In genomic region chr8:72382395-72382794, GRCm38 (mm10) we compare ENCODE assay signal across 10 mouse cellular contexts. TPM values are rescaled to one million over a fixed set of nuclear protein-coding genes. Genes with fewer than 3 reads are reported as not detected.
A peak's percentile ranks its signal among the peaks of the same experiment; 100 is the strongest.
DNase-seq lines count a peak whose midpoint lies in the region; ATAC-seq and TF ChIP-seq lines count a peak whose summit lies in the region.
"Had no signal": no experiment of that assay in that cellular context is flagged by ENCODE, and none has a peak within 500 bp of the region (broad histone marks: within the 10 kb centered on the region; RNA-seq: fewer than 3 reads in every experiment).

No protein-coding gene starts in this region.

- no peaks in the 10 kb centered on the region for H3K4me1 ChIP-seq in forebrain, postnatal 0 days (ENCODE audit: insufficient read depth)
- H3K4me1 ChIP-seq in forebrain, embryonic 10.5 days, result no peaks in the 10 kb centered on the region
- no peaks in the 10 kb centered on the region for H3K4me1 ChIP-seq in liver, embryonic 14.5 days (replicated peaks; ENCODE audit: control insufficient read depth in 2 of 2, insufficient read depth in 2 of 2, low read length in 1 of 2)
- H3K4me1 ChIP-seq in liver, embryonic 11.5 days (replicated peaks; ENCODE audit: control insufficient read depth, insufficient read depth, low read length), result no peaks in the 10 kb centered on the region
- H3K4me1 ChIP-seq in bone marrow, adult 2 months (ENCODE audit: control insufficient read depth, insufficient read depth, low read length), result no peaks in the 10 kb centered on the region
- H3K4me1 ChIP-seq: heart, embryonic 13.5 days; limb, embryonic 15.5 days had no signal

- no peak overlapping the region for H3K4me2 ChIP-seq in forebrain, postnatal 0 days (ENCODE audit: low read depth)
- no peak overlapping the region for H3K4me2 ChIP-seq in liver, embryonic 14.5 days (ENCODE audit: low read depth)
- no peak overlapping the region for H3K4me2 ChIP-seq in liver, embryonic 11.5 days
- H3K4me2 ChIP-seq: heart, embryonic 13.5 days; limb, embryonic 15.5 days had no signal

- no peak for DNase-seq in forebrain, postnatal 0 days
- DNase-seq in forebrain, embryonic 10.5 days (ENCODE audit: extremely low spot score, low spot score), result no peak
- DNase-seq in liver, embryonic 14.5 days (ENCODE audit: low read depth in 3 of 3, low spot score in 3 of 3), result no peak
- DNase-seq in liver, embryonic 11.5 days (ENCODE audit: low spot score), result no peak
- peak; percentile 37 to 44 for DNase-seq in B cell, adult 2 months
- DNase-seq in ovary, postnatal 36 days (ENCODE audit: low spot score), result no peak
- DNase-seq in gastrocnemius, adult 18-20 months (ENCODE audit: low spot score), result no peak

- WGBS in forebrain, postnatal 0 days, result 56% methylated on average over 5 of the region's 5 CpGs
- WGBS in forebrain, embryonic 10.5 days, result 56% methylated on average over 5 of the region's 5 CpGs
- WGBS in liver, embryonic 14.5 days (ENCODE audit: insufficient replicate concordance), result 64% methylated on average over 5 of the region's 5 CpGs
- 63% methylated on average over 5 of the region's 5 CpGs for WGBS in liver, embryonic 11.5 days
- WGBS in bone marrow, adult 2 months, result 67% methylated on average over 5 of the region's 5 CpGs

- H3K9me3 ChIP-seq in forebrain, postnatal 0 days (ENCODE audit: low read length), result no peaks in the 10 kb centered on the region
- H3K9me3 ChIP-seq in forebrain, embryonic 10.5 days, result no peaks in the 10 kb centered on the region
- no peaks in the 10 kb centered on the region for H3K9me3 ChIP-seq in liver, embryonic 14.5 days (ENCODE audit: control insufficient read depth, low read length)
- no peaks in the 10 kb centered on the region for H3K9me3 ChIP-seq in liver, embryonic 11.5 days (ENCODE audit: control insufficient read depth, low read length)
- H3K9me3 ChIP-seq: heart, embryonic 13.5 days; limb, embryonic 15.5 days had no signal

- H3K27ac ChIP-seq in forebrain, postnatal 0 days (ENCODE audit: low read depth, low read length), result no peak overlapping the region
- H3K27ac ChIP-seq in forebrain, embryonic 10.5 days, result no peak overlapping the region
- no peak overlapping the region for H3K27ac ChIP-seq in liver, embryonic 14.5 days
- no peak overlapping the region for H3K27ac ChIP-seq in liver, embryonic 11.5 days (ENCODE audit: low read depth, low read length)
- H3K27ac ChIP-seq in bone marrow, adult 2 months (ENCODE audit: control insufficient read depth, insufficient read depth, low read depth, low read length, poor library complexity), result no peak overlapping the region
- H3K27ac ChIP-seq: heart, embryonic 13.5 days; limb, embryonic 15.5 days had no signal

- peaks cover 99% of the 10 kb centered on the region for H3K36me3 ChIP-seq in forebrain, postnatal 0 days (ENCODE audit: insufficient read depth)
- peaks cover 100% of the 10 kb centered on the region for H3K36me3 ChIP-seq in forebrain, embryonic 10.5 days (replicated peaks)
- H3K36me3 ChIP-seq in liver, embryonic 14.5 days (replicated peaks; ENCODE audit: control insufficient read depth, insufficient read depth, low read depth), result peaks cover 76% of the 10 kb centered on the region
- peaks cover 71% of the 10 kb centered on the region for H3K36me3 ChIP-seq in liver, embryonic 11.5 days (ENCODE audit: control insufficient read depth, insufficient read depth, low read length)

- no peak overlapping the region for H3K9ac ChIP-seq in forebrain, postnatal 0 days
- no peak overlapping the region for H3K9ac ChIP-seq in liver, embryonic 14.5 days (replicated peaks)
- H3K9ac ChIP-seq in liver, embryonic 11.5 days (ENCODE audit: low read depth, low read length), result no peak overlapping the region
- H3K9ac ChIP-seq: heart, embryonic 13.5 days; limb, embryonic 15.5 days had no signal

- no peak for TF ChIP-seq POLR2A in bone marrow, adult 2 months (IDR thresholded peaks at IDR 0.05; ENCODE audit: borderline replicate concordance, control insufficient read depth, low read depth, low read length)

- peak; percentile 35; the same call in 1 of the 2 replicates for TF ChIP-seq CTCF in forebrain, postnatal 0 days (IDR thresholded peaks at IDR 0.05; ENCODE audit: low read depth)
- 0 out of 2 replicates have a peak, but pooled peaks have one; percentile 9 for TF ChIP-seq CTCF in liver, embryonic 14.5 days (IDR thresholded peaks at IDR 0.05; ENCODE audit: low read depth)
- TF ChIP-seq CTCF in bone marrow, adult 2 months (IDR thresholded peaks at IDR 0.05; ENCODE audit: control insufficient read depth, insufficient read depth, low read length), result 0 out of 2 replicates have a peak, but pooled peaks have one; percentile 4

- ATAC-seq in forebrain, postnatal 0 days, result peak; percentile 64
- no peak for ATAC-seq in liver, embryonic 14.5 days (ENCODE audit: insufficient read depth)
- no peak for ATAC-seq in liver, embryonic 11.5 days (replicated peaks; ENCODE audit: low FRiP score)

- no peak overlapping the region for H3K4me3 ChIP-seq in forebrain, postnatal 0 days (ENCODE audit: low read depth, low read length)
- H3K4me3 ChIP-seq in forebrain, embryonic 10.5 days, result no peak overlapping the region
- no peak overlapping the region for H3K4me3 ChIP-seq in liver, embryonic 14.5 days (ENCODE audit: insufficient read depth in 1 of 2, low read depth in 2 of 2, low read length in 2 of 2)
- H3K4me3 ChIP-seq in liver, embryonic 11.5 days (ENCODE audit: low read depth, low read length), result no peak overlapping the region
- no peak overlapping the region for H3K4me3 ChIP-seq in bone marrow, adult 2 months (replicated peaks; ENCODE audit: control insufficient read depth, low read depth, low read length)
- H3K4me3 ChIP-seq: heart, embryonic 13.5 days; limb, embryonic 15.5 days had no signal

- no peak for TF ChIP-seq EP300 in liver, embryonic 14.5 days (IDR thresholded peaks at IDR 0.05; ENCODE audit: low read depth)

- no peaks in the 10 kb centered on the region for H3K27me3 ChIP-seq in forebrain, postnatal 0 days (ENCODE audit: insufficient read depth, low read length)
- no peaks in the 10 kb centered on the region for H3K27me3 ChIP-seq in forebrain, embryonic 10.5 days (ENCODE audit: poor library complexity, severe bottlenecking)
- no peaks in the 10 kb centered on the region for H3K27me3 ChIP-seq in liver, embryonic 14.5 days (ENCODE audit: control insufficient read depth, insufficient read depth, low read length)
- no peaks in the 10 kb centered on the region for H3K27me3 ChIP-seq in liver, embryonic 11.5 days (replicated peaks; ENCODE audit: control insufficient read depth, insufficient read depth, low read length)
- H3K27me3 ChIP-seq: heart, embryonic 13.5 days; limb, embryonic 15.5 days had no signal

RNA-seq across cellular contexts. Expression of gene Eps15l1, which starts 38.9 kb away (rescaled TPM):
- 61.6 and 62.9 TPM in 2 replicates for total RNA-seq in forebrain, postnatal 0 days (2014; rRNA removed)
- polyA plus RNA-seq in forebrain, postnatal 0 days (2015; fragmentation: Nextera tagmentation; extraction: Ambion mirVana), result 44.2 and 48.8 TPM in 2 replicates
- polyA plus RNA-seq in forebrain, embryonic 10.5 days (2016; fragmentation: Nextera tagmentation; extraction: Ambion mirVana), result 72.9 and 74.3 TPM in 2 replicates
- polyA plus RNA-seq in liver, embryonic 14.5 days (2012; rRNA removed), result 19.6 and 21.1 TPM in 2 replicates
- 16.9 and 17.7 TPM in 2 replicates for polyA plus RNA-seq in liver, embryonic 14.5 days (2014; fragmentation: Nextera tagmentation; extraction: Ambion mirVana)
- 45.8 and 47.4 TPM in 2 replicates for polyA plus RNA-seq in liver, embryonic 11.5 days (2014; fragmentation: Nextera tagmentation; extraction: Ambion mirVana)
- polyA plus RNA-seq in bone marrow, adult 2 months (2011; ENCODE audit: insufficient read depth, insufficient read length, low replicate concordance, missing spikeins), result 29.1 and 46.4 TPM in 2 replicates
- 10 to 100 TPM; 21.9 to 22.5 TPM for total RNA-seq in gastrocnemius, adult 18-20 months (2021)

Comparison
In these comparisons a context has a peak if more than half of its experiments do, and no peak if none do; other contexts are left out.
1. DNase-seq: peak in B cell, adult 2 months (2 of 2); none in forebrain, postnatal 0 days (single experiment), forebrain, embryonic 10.5 days (single experiment), liver, embryonic 14.5 days (0 of 3), liver, embryonic 11.5 days (single experiment), ovary, postnatal 36 days (single experiment) and gastrocnemius, adult 18-20 months (single experiment).
2. Peak in every context shown above with its lines, with median percentiles within 50 percentile points of each other: CTCF ChIP-seq.